Comparison of ENCODE assay signal across 8 mouse cellular contexts in genomic region chr7:98489131-98489530, GRCm38 (mm10). TPM values are rescaled to one million over a fixed set of nuclear protein-coding genes. Genes with fewer than 3 reads are reported as not detected.
A peak's percentile ranks its signal among the peaks of the same experiment; 100 is the strongest.
DNase-seq lines count a peak whose midpoint lies in the region; ATAC-seq lines count a peak whose summit lies in the region.

Gene Lrrc32, plus strand, starts transcription at chr7:98489283.

- H3K9me3 ChIP-seq in megakaryocyte, embryonic 14.5 days = no peaks in the 10 kb centered on the region
- no peaks in the 10 kb centered on the region for H3K9me3 ChIP-seq in embryonic facial prominence, embryonic 11.5 days (replicated peaks; ENCODE audit: control insufficient read depth, low read length)
- H3K9me3 ChIP-seq in liver, embryonic 16.5 days (replicated peaks; ENCODE audit: control insufficient read depth, low read length) = no peaks in the 10 kb centered on the region

- peaks cover 31% of the 10 kb centered on the region for H3K27me3 ChIP-seq in megakaryocyte, embryonic 14.5 days (replicated peaks)
- no peaks in the 10 kb centered on the region; the same call in 1 of the 2 replicates for H3K27me3 ChIP-seq in embryonic facial prominence, embryonic 11.5 days (ENCODE audit: control insufficient read depth, insufficient read depth, low read length)
- H3K27me3 ChIP-seq in liver, embryonic 16.5 days (ENCODE audit: control insufficient read depth, insufficient read depth, low read depth, low read length) = peaks cover 24% of the 10 kb centered on the region

- peak within 1 kb of the TSS; percentile 83 for H3K4me2 ChIP-seq in embryonic facial prominence, embryonic 11.5 days (ENCODE audit: low read depth, low read length)
- peak within 1 kb of the TSS; percentile 62 for H3K4me2 ChIP-seq in liver, embryonic 16.5 days (ENCODE audit: low read depth, low read length)

- 55% methylated on average over 6 of the region's 6 CpGs for WGBS in embryonic facial prominence, embryonic 11.5 days
- WGBS in liver, embryonic 16.5 days (ENCODE audit: insufficient replicate concordance) = 35% methylated on average over 6 of the region's 6 CpGs

- H3K4me3 ChIP-seq in megakaryocyte, embryonic 14.5 days (replicated peaks) = peak within 1 kb of the TSS; percentile 95
- peak within 1 kb of the TSS; percentile 42 for H3K4me3 ChIP-seq in embryonic facial prominence, embryonic 11.5 days (ENCODE audit: low read depth, low read length)
- peak within 1 kb of the TSS; percentile 50 for H3K4me3 ChIP-seq in liver, embryonic 16.5 days (ENCODE audit: low read depth, low read length)

- DNase-seq in embryonic facial prominence, embryonic 11.5 days (ENCODE audit: low spot score) = no peak
- DNase-seq in heart, postnatal 4 days = no peak
- DNase-seq in left cerebral cortex, postnatal 14 days (ENCODE audit: low spot score in 2 of 2) = no peak
- DNase-seq in layer of hippocampus, postnatal 25 days (ENCODE audit: extremely low spot score in 1 of 2, low spot score in 1 of 2) = no peak
- DNase-seq in left cerebral cortex, adult 18-20 months (ENCODE audit: low spot score in 2 of 2) = no peak

- ATAC-seq in megakaryocyte, adult 5-6 weeks (ENCODE audit: poor library complexity, severe bottlenecking) = no peak
- no peak for ATAC-seq in embryonic facial prominence, embryonic 11.5 days (replicated peaks; ENCODE audit: insufficient number of reproducible peaks, low FRiP score, low TSS enrichment, low read depth)
- no peak for ATAC-seq in liver, embryonic 16.5 days (ENCODE audit: low read depth)

- intact Hi-C loops in left cerebral cortex, postnatal 14 days (cut with DNase I) = loop anchor here (10.0 kb wide), 1 partner anchor 206 kb away; no protein-coding TSS in a partner anchor

- H3K27ac ChIP-seq in embryonic facial prominence, embryonic 11.5 days (replicated peaks; ENCODE audit: low read depth, low read length) = no peak within 1 kb of the TSS
- H3K27ac ChIP-seq in liver, embryonic 16.5 days (ENCODE audit: low read length) = no peak within 1 kb of the TSS

- peak within 1 kb of the TSS; percentile 67 for H3K9ac ChIP-seq in embryonic facial prominence, embryonic 11.5 days (replicated peaks; ENCODE audit: low read length)
- no peak within 1 kb of the TSS for H3K9ac ChIP-seq in liver, embryonic 16.5 days (ENCODE audit: low read depth, low read length)

- peaks cover 97% of the 10 kb centered on the region for H3K4me1 ChIP-seq in megakaryocyte, embryonic 14.5 days
- H3K4me1 ChIP-seq in embryonic facial prominence, embryonic 11.5 days (ENCODE audit: control insufficient read depth, insufficient read depth, low read length) = 0 out of 2 replicates have a peak, but pooled peaks cover 4% of the 10 kb centered on the region
- H3K4me1 ChIP-seq in liver, embryonic 16.5 days (ENCODE audit: control insufficient read depth, low read depth, low read length) = peaks cover 4% of the 10 kb centered on the region

- H3K36me3 ChIP-seq in megakaryocyte, embryonic 14.5 days (replicated peaks; ENCODE audit: low read length) = peaks cover 42% of the 10 kb centered on the region
- no peaks in the 10 kb centered on the region for H3K36me3 ChIP-seq in embryonic facial prominence, embryonic 11.5 days (replicated peaks; ENCODE audit: control insufficient read depth, insufficient read depth, low read depth, low read length)
- H3K36me3 ChIP-seq in liver, embryonic 16.5 days (ENCODE audit: control insufficient read depth, insufficient read depth) = no peaks in the 10 kb centered on the region

RNA-seq across cellular contexts. Expression of gene Lrrc32, which starts in this region (rescaled TPM):
- 28.6 and 53.0 TPM in 2 replicates for polyA plus RNA-seq in megakaryocyte, embryonic 14.5 days (2012; ENCODE audit: insufficient read depth, low replicate concordance)
- total RNA-seq in megakaryocyte, adult 5-6 weeks (2015) = not detected in 2 replicates
- total RNA-seq in megakaryocyte, adult 5-6 weeks (2017) = not detected in 2 replicates
- polyA plus RNA-seq in embryonic facial prominence, embryonic 11.5 days (2014; fragmentation: Nextera tagmentation; extraction: Ambion mirVana) = 2.6 and 3.0 TPM in 2 replicates
- 10 to 100 TPM; 17.3 to 18.6 TPM for total RNA-seq in heart, postnatal 4 days (2021)
- polyA plus RNA-seq in liver, embryonic 16.5 days (2015; fragmentation: Nextera tagmentation; extraction: Ambion mirVana) = 4.6 and 7.1 TPM in 2 replicates
- total RNA-seq in left cerebral cortex, postnatal 14 days (2021) = 1 to 10 TPM; 3.0 to 3.9 TPM
- 1 to 10 TPM; 2.7 to 3.8 TPM for total RNA-seq in layer of hippocampus, postnatal 25 days (2021)
- total RNA-seq in left cerebral cortex, adult 18-20 months (2021) = 1 to 10 TPM; 5.9 to 6.4 TPM

Comparison
In these comparisons a context has a peak if more than half of its experiments do, and no peak if none do; other contexts are left out.
1. H3K4me3 ChIP-seq: peak in every context shown above with its lines; median percentile 95 in megakaryocyte, embryonic 14.5 days; 50 in liver, embryonic 16.5 days; 42 in embryonic facial prominence, embryonic 11.5 days.